In the genomic region with DNA sequence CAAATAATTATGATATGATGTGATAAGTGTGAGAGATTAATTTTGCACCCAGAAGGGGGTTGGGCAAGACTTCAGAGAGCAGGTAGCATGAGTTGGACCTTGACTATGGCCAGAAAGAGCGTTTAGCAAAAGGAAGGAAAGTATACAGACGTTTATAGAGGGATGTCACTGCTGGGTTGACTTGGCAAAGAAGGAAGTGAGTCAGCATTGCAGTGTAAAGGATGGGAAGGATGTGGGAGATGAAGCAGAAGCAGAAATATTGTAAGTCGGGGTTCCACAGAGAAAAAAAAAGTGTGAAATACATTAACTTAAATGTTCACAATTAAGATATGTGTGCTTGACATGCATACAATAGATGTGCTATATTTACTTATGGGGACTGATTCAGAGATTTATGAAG, we compare ENCODE assay signal across 16 mouse cellular contexts.
A peak's percentile ranks its signal among the peaks of the same experiment; 100 is the strongest.
DNase-seq lines count a peak whose midpoint lies in the region; ATAC-seq lines count a peak whose summit lies in the region.
"Had no signal": no experiment of that assay in that cellular context is flagged by ENCODE, and none has a peak within 500 bp of the region (broad histone marks: within the 10 kb centered on the region; RNA-seq: fewer than 3 reads in every experiment).

No protein-coding gene starts in this region.

- peak; percentile 59 for ATAC-seq in granulocyte monocyte progenitor cell, adult 5-6 weeks (replicated peaks; ENCODE audit: poor library complexity, severe bottlenecking)
- peak; percentile 55 for ATAC-seq in megakaryocyte progenitor cell, adult 5-6 weeks (replicated peaks; ENCODE audit: poor library complexity)
- ATAC-seq in cerebellum, adult (ENCODE audit: insufficient number of reproducible peaks, low FRiP score, low TSS enrichment), result no peak
- ATAC-seq: forebrain, embryonic 14.5 days; forebrain, embryonic 16.5 days had no signal

- DNase-seq in 416B (ENCODE audit: low read depth), result peak; percentile 86
- DNase-seq in kidney, postnatal 36 days, result no peak
- DNase-seq: adrenal gland, adult 2 months; adrenal gland, postnatal 10 days; adrenal gland, postnatal 25 days; cerebellum, adult 11-12 months; cerebellum, adult 2 months; cerebellum, adult 9-10 months; cerebellum, postnatal 10 days; cerebellum, postnatal 25 days; embryo, embryonic 11 days had no signal
